Comparison of ENCODE assay signal across 7 mouse cellular contexts in genomic region chr17:34109038-34109805, GRCm38 (mm10). TPM values are rescaled to one million over a fixed set of nuclear protein-coding genes. Genes with fewer than 3 reads are reported as not detected.
A peak's percentile ranks its signal among the peaks of the same experiment; 100 is the strongest.
DNase-seq lines count a peak whose midpoint lies in the region; ATAC-seq and TF ChIP-seq lines count a peak whose summit lies in the region.

No protein-coding gene starts in this region.

- no peak for ATAC-seq in liver, embryonic 11.5 days (replicated peaks; ENCODE audit: low FRiP score)
- ATAC-seq in hematopoietic stem cell, adult 5-6 weeks (replicated peaks in 1 of 2; ENCODE audit: insufficient read depth in 1 of 2, low FRiP score in 2 of 2, low TSS enrichment in 1 of 2, low read depth in 1 of 2, poor library complexity in 2 of 2, severe bottlenecking in 2 of 2) = peak; percentile 44 to 69; a peak in 1 of 4 replicates

- no peaks in the 10 kb centered on the region for H3K9me3 ChIP-seq in liver, embryonic 11.5 days (ENCODE audit: control insufficient read depth, low read length)

- H3K4me1 ChIP-seq in liver, adult 2 months (ENCODE audit: control insufficient read depth, insufficient read depth, low read length) = peaks cover 3% of the 10 kb centered on the region; the same call in 1 of the 2 replicates
- no peaks in the 10 kb centered on the region for H3K4me1 ChIP-seq in liver, embryonic 11.5 days (replicated peaks; ENCODE audit: control insufficient read depth, insufficient read depth, low read length)
- no peaks in the 10 kb centered on the region for H3K4me1 ChIP-seq in small intestine, adult 2 months (ENCODE audit: control insufficient read depth, insufficient read depth, insufficient read length, low read length)

- 81% methylated on average over 14 of the region's 14 CpGs for WGBS in liver, adult 2 months
- 80% methylated on average over 14 of the region's 14 CpGs for WGBS in liver, embryonic 11.5 days
- WGBS in small intestine, adult 2 months = 75% methylated on average over 14 of the region's 14 CpGs

- TF ChIP-seq POLR2A in liver, adult 2 months (IDR thresholded peaks at IDR 0.05; ENCODE audit: extremely low read depth, insufficient read depth, low read length) = no peak
- TF ChIP-seq POLR2A in small intestine, adult 2 months (IDR thresholded peaks at IDR 0.05; ENCODE audit: low read depth, low read length) = no peak

- peak; percentile 27; the same call in 1 of the 2 replicates for TF ChIP-seq CTCF in liver, adult 2 months (IDR thresholded peaks at IDR 0.05; ENCODE audit: low read depth, low read length)
- TF ChIP-seq CTCF in small intestine, adult 2 months (IDR thresholded peaks at IDR 0.05; ENCODE audit: extremely low read depth, insufficient read length, insufficient replicate concordance, low read depth, low read length) = peak; percentile 20; the same call in 1 of the 2 replicates

- H3K27me3 ChIP-seq in liver, adult 2 months (ENCODE audit: control insufficient read depth, insufficient read depth, low read length) = no peaks in the 10 kb centered on the region
- no peaks in the 10 kb centered on the region for H3K27me3 ChIP-seq in liver, embryonic 11.5 days (replicated peaks; ENCODE audit: control insufficient read depth, insufficient read depth, low read length)
- no peaks in the 10 kb centered on the region for H3K27me3 ChIP-seq in small intestine, adult 2 months (ENCODE audit: control insufficient read depth, insufficient read depth, low read length)

- no peak overlapping the region for H3K27ac ChIP-seq in liver, adult 2 months (replicated peaks; ENCODE audit: insufficient read depth, low read depth, low read length)
- no peak overlapping the region for H3K27ac ChIP-seq in liver, embryonic 11.5 days (ENCODE audit: low read depth, low read length)
- no peak overlapping the region for H3K27ac ChIP-seq in small intestine, adult 2 months (ENCODE audit: insufficient read depth, low read depth, low read length)

- H3K9ac ChIP-seq in liver, adult 2 months (ENCODE audit: low read depth, low read length) = no peak overlapping the region
- H3K9ac ChIP-seq in liver, embryonic 11.5 days (ENCODE audit: low read depth, low read length) = no peak overlapping the region

- peaks cover 36% of the 10 kb centered on the region for H3K36me3 ChIP-seq in liver, adult 2 months (ENCODE audit: control insufficient read depth, insufficient read depth, low read length)
- peaks cover 37% of the 10 kb centered on the region for H3K36me3 ChIP-seq in liver, embryonic 11.5 days (ENCODE audit: control insufficient read depth, insufficient read depth, low read length)
- peaks cover 38% of the 10 kb centered on the region for H3K36me3 ChIP-seq in small intestine, adult 2 months (ENCODE audit: control insufficient read depth, insufficient read depth, low read length)

- no peak overlapping the region for H3K4me2 ChIP-seq in liver, embryonic 11.5 days

- H3K4me3 ChIP-seq in liver, adult 2 months (ENCODE audit: insufficient read depth, low read depth, low read length) = no peak overlapping the region
- no peak overlapping the region for H3K4me3 ChIP-seq in liver, embryonic 11.5 days (ENCODE audit: low read depth, low read length)
- no peak overlapping the region for H3K4me3 ChIP-seq in small intestine, adult 2 months (ENCODE audit: low read depth, low read length)

- peak; percentile 42 for DNase-seq in liver, adult 2 months (ENCODE audit: extremely low read depth, low read depth, low spot score)
- no peak for DNase-seq in liver, embryonic 11.5 days (ENCODE audit: low spot score)
- peak; percentile 69 for DNase-seq in brain, adult 2 months (ENCODE audit: low read depth, low spot score)
- no peak for DNase-seq in urinary bladder, postnatal 14 days (ENCODE audit: low spot score)
- no peak for DNase-seq in layer of hippocampus, adult 11-12 months (ENCODE audit: low spot score)

- H3K79me2 ChIP-seq in liver, adult 2 months (ENCODE audit: control insufficient read depth, insufficient read depth, low read length) = no peaks in the 10 kb centered on the region

RNA-seq across cellular contexts. Expression of gene H2-DMa, which starts 10.1 kb away (rescaled TPM):
- total RNA-seq in liver, adult 2 months (2014; rRNA removed) = 7.1 and 8.5 TPM in 2 replicates
- polyA plus RNA-seq in liver, adult 2 months (2012; rRNA removed) = 8.3 and 13.1 TPM in 2 replicates
- 5.6 and 5.9 TPM in 2 replicates for polyA plus RNA-seq in liver, embryonic 11.5 days (2014; fragmentation: Nextera tagmentation; extraction: Ambion mirVana)
- 88.1 and 135 TPM in 2 replicates for total RNA-seq in hematopoietic stem cell, adult 5-6 weeks (2017)
- 35.4 and 169 TPM in 2 replicates for polyA plus RNA-seq in small intestine, adult 2 months (2012; rRNA removed)

RNA-seq across cellular contexts. Expression of gene Brd2, which starts 13.2 kb away (rescaled TPM):
- 39.0 and 53.2 TPM in 2 replicates for total RNA-seq in liver, adult 2 months (2014; rRNA removed)
- polyA plus RNA-seq in liver, adult 2 months (2012; rRNA removed) = 55.8 and 76.9 TPM in 2 replicates
- polyA plus RNA-seq in liver, embryonic 11.5 days (2014; fragmentation: Nextera tagmentation; extraction: Ambion mirVana) = 86.1 and 90.8 TPM in 2 replicates
- 348 and 418 TPM in 2 replicates for total RNA-seq in hematopoietic stem cell, adult 5-6 weeks (2017)
- polyA plus RNA-seq in small intestine, adult 2 months (2012; rRNA removed) = 41.2 and 73.1 TPM in 2 replicates

RNA-seq across cellular contexts. Expression of gene H2-Oa, which starts 17.1 kb away (rescaled TPM):
- 0.28 and 0.47 TPM in 2 replicates for total RNA-seq in liver, adult 2 months (2014; rRNA removed)
- polyA plus RNA-seq in liver, adult 2 months (2012; rRNA removed) = 0.76 and 1.4 TPM in 2 replicates
- 0.26 and 0.56 TPM in 2 replicates for polyA plus RNA-seq in liver, embryonic 11.5 days (2014; fragmentation: Nextera tagmentation; extraction: Ambion mirVana)
- 9.2 and 16.9 TPM in 2 replicates for total RNA-seq in hematopoietic stem cell, adult 5-6 weeks (2017)
- 7.2 and 16.6 TPM in 2 replicates for polyA plus RNA-seq in small intestine, adult 2 months (2012; rRNA removed)

RNA-seq across cellular contexts. Expression of gene H2-DMb2, which starts 33.9 kb away (rescaled TPM):
- total RNA-seq in liver, adult 2 months (2014; rRNA removed) = 0.74 and 1.7 TPM in 2 replicates
- polyA plus RNA-seq in liver, adult 2 months (2012; rRNA removed) = 1.1 and 3.1 TPM in 2 replicates
- polyA plus RNA-seq in liver, embryonic 11.5 days (2014; fragmentation: Nextera tagmentation; extraction: Ambion mirVana) = 0.32 and 0.34 TPM in 2 replicates
- 4.6 and 6.4 TPM in 2 replicates for total RNA-seq in hematopoietic stem cell, adult 5-6 weeks (2017)
- polyA plus RNA-seq in small intestine, adult 2 months (2012; rRNA removed) = 12.7 and 25.4 TPM in 2 replicates

RNA-seq across cellular contexts. Expression of gene H2-DMb1, which starts 43.6 kb away (rescaled TPM):
- 4.2 and 6.6 TPM in 2 replicates for total RNA-seq in liver, adult 2 months (2014; rRNA removed)
- 8.3 and 14.5 TPM in 2 replicates for polyA plus RNA-seq in liver, adult 2 months (2012; rRNA removed)
- 0.19 and 0.43 TPM in 2 replicates for polyA plus RNA-seq in liver, embryonic 11.5 days (2014; fragmentation: Nextera tagmentation; extraction: Ambion mirVana)
- total RNA-seq in hematopoietic stem cell, adult 5-6 weeks (2017) = 51.5 and 55.9 TPM in 2 replicates
- polyA plus RNA-seq in small intestine, adult 2 months (2012; rRNA removed) = 39.0 and 281 TPM in 2 replicates

Comparison
In these comparisons a context has a peak if more than half of its experiments do, and no peak if none do; other contexts are left out.
1. DNase-seq: peak in liver, adult 2 months (single experiment) and brain, adult 2 months (single experiment); none in liver, embryonic 11.5 days (single experiment), urinary bladder, postnatal 14 days (single experiment) and layer of hippocampus, adult 11-12 months (single experiment).